Mouse (Mus musculus) CH12.LX (cell line): Measurements from ENCODE around the gene Cog1. TPM values are rescaled to one million over a fixed set of nuclear protein-coding genes. Genes with fewer than 3 reads are reported as not detected.

Experiments used
- DNase-seq: peaks from one replicate; pipeline ENCODE4 v3.0.0-alpha.2; 2013; ENCODE audit errors: extremely low read depth
- H3K27ac ChIP-seq: 2 replicates; pipeline ENCODE4 v1.5.1; 2012; ENCODE audit warnings: low read depth, mild to moderate bottlenecking, control low read depth, moderate library complexity; ENCODE audit not compliant: insufficient read depth
- H3K27me3 ChIP-seq: replicated peaks from 2 replicates; pipeline ENCODE3; 2012; ENCODE audit warnings: inconsistent platforms
- H3K36me3 ChIP-seq, 2 experiments: replicated peaks in 1 of 2; 2 replicates each; pipeline versions ENCODE3 to v1.6.1; 2012; ENCODE audit warnings: inconsistent platforms in 1 of 2, low read length in 1 of 2, mild to moderate bottlenecking in 1 of 2, mixed read lengths in 1 of 2, moderate library complexity in 1 of 2; ENCODE audit not compliant: control insufficient read depth in 1 of 2, insufficient read depth in 1 of 2
- H3K4me1 ChIP-seq, 2 experiments: 2 replicates each; pipeline ENCODE4 v1.6.1; 2012; ENCODE audit warnings: inconsistent platforms in 1 of 2, moderate library complexity in 1 of 2; ENCODE audit not compliant: insufficient read depth in 2 of 2, control insufficient read depth in 1 of 2
- H3K4me2 ChIP-seq: 2 replicates; pipeline ENCODE4 v1.6.1; 2012; ENCODE audit warnings: low read depth, mild to moderate bottlenecking, control low read depth; ENCODE audit not compliant: poor library complexity, insufficient read depth, severe bottlenecking
- H3K4me3 ChIP-seq, 3 experiments: fragments of 150-350 bp in 1 of 3; sonication (generic) in 1 of 3; replicated peaks in 1 of 3; 2 replicates each; pipeline versions ENCODE3 to v1.5.1; 2011 to 2012; ENCODE audit warnings: low read depth in 2 of 3, low read length in 2 of 3, mild to moderate bottlenecking in 2 of 3, moderate library complexity in 2 of 3, control low read depth in 1 of 3, improper control_type of control experiment in 1 of 3, inconsistent platforms in 1 of 3, mixed read lengths in 1 of 3; ENCODE audit not compliant: poor library complexity in 1 of 3
- H3K79me2 ChIP-seq: replicated peaks from 2 replicates; pipeline ENCODE4 v1.6.1; 2012; ENCODE audit warnings: mild to moderate bottlenecking, moderate library complexity; ENCODE audit not compliant: control insufficient read depth, poor library complexity, insufficient read depth, severe bottlenecking; ENCODE audit errors: extremely low read depth
- H3K9ac ChIP-seq: 2 replicates; pipeline ENCODE4 v1.6.1; 2012; ENCODE audit warnings: low read depth, mild to moderate bottlenecking, control low read depth, moderate library complexity; ENCODE audit not compliant: insufficient read depth
- H3K9me3 ChIP-seq: replicated peaks from 2 replicates; pipeline ENCODE3; 2012; ENCODE audit warnings: low read length, inconsistent platforms, mixed read lengths
- BHLHE40 ChIP-seq: IDR thresholded peaks from 2 replicates; pipeline ENCODE4 v1.6.1; 2011; ENCODE audit warnings: mild to moderate bottlenecking, low read depth, low read length, improper control_type of control experiment
- CHD2 ChIP-seq: IDR thresholded peaks from 2 replicates; pipeline ENCODE4 v1.6.1; 2011; ENCODE audit warnings: low read length, improper control_type of control experiment
- CTCF ChIP-seq, 2 experiments: IDR thresholded peaks in 1 of 2; conservative IDR thresholded peaks in 1 of 2; 2 replicates each; pipeline ENCODE4 v1.5.1; 2011 to 2012; ENCODE audit warnings: low read depth in 2 of 2, low read length in 2 of 2, improper control_type of control experiment in 1 of 2, inconsistent platforms in 1 of 2, mild to moderate bottlenecking in 1 of 2, moderate library complexity in 1 of 2
- ELF1 ChIP-seq: IDR thresholded peaks from 2 replicates; pipeline ENCODE4 v1.6.1; 2014; ENCODE audit warnings: low read depth, mild to moderate bottlenecking, inconsistent platforms, low read length, improper control_type of control experiment
- EP300 ChIP-seq: IDR thresholded peaks from 2 replicates; pipeline ENCODE4 v1.6.1; 2011; ENCODE audit warnings: low read length, improper control_type of control experiment
- ETS1 ChIP-seq: conservative IDR thresholded peaks from 2 replicates; pipeline ENCODE4 v1.6.1; 2012; ENCODE audit warnings: low read depth, mild to moderate bottlenecking, inconsistent platforms, low read length, improper control_type of control experiment, moderate library complexity
- GABPA ChIP-seq: IDR thresholded peaks from 2 replicates; pipeline ENCODE4 v1.6.1; 2012; ENCODE audit warnings: low read depth, low read length, improper control_type of control experiment, inconsistent platforms; ENCODE audit not compliant: insufficient replicate concordance
- HCFC1 ChIP-seq: IDR thresholded peaks from 2 replicates; pipeline ENCODE4 v1.6.1; 2012; ENCODE audit warnings: low read depth, mild to moderate bottlenecking, inconsistent platforms, low read length, improper control_type of control experiment
- JUND ChIP-seq: conservative IDR thresholded peaks from 2 replicates; pipeline ENCODE4 v1.6.1; 2011; ENCODE audit warnings: low read depth, low read length, improper control_type of control experiment
- MAX ChIP-seq: IDR thresholded peaks from 2 replicates; pipeline ENCODE4 v1.6.1; 2011; ENCODE audit warnings: low read length, improper control_type of control experiment
- MAZ ChIP-seq: IDR thresholded peaks from 2 replicates; pipeline ENCODE4 v1.6.1; 2012; ENCODE audit warnings: low read depth, mild to moderate bottlenecking, inconsistent platforms, low read length, improper control_type of control experiment, moderate library complexity
- MEF2A ChIP-seq: IDR thresholded peaks from 2 replicates; pipeline ENCODE4 v1.6.1; 2014; ENCODE audit warnings: low read depth, mild to moderate bottlenecking, inconsistent platforms, low read length, improper control_type of control experiment, borderline replicate concordance
- MXI1 ChIP-seq: IDR thresholded peaks from 2 replicates; pipeline ENCODE4 v1.6.1; 2011; ENCODE audit warnings: mild to moderate bottlenecking, low read depth, low read length, improper control_type of control experiment
- NRF1 ChIP-seq: IDR thresholded peaks from 2 replicates; pipeline ENCODE4 v1.6.1; 2014; ENCODE audit warnings: low read depth, mild to moderate bottlenecking, inconsistent platforms, low read length, improper control_type of control experiment, moderate library complexity
- PAX5 ChIP-seq: IDR thresholded peaks from 2 replicates; pipeline ENCODE4 v1.6.1; 2012; ENCODE audit warnings: low read length, inconsistent platforms, mixed read lengths
- POLR2A ChIP-seq: IDR thresholded peaks from 2 replicates; pipeline ENCODE4 v1.6.1; 2011; ENCODE audit warnings: low read depth, mild to moderate bottlenecking, improper control_type of control experiment, low read length
- POLR2AphosphoS2 ChIP-seq: IDR thresholded peaks from 2 replicates; pipeline ENCODE4 v1.6.1; 2011; ENCODE audit warnings: low read depth, low read length, improper control_type of control experiment
- RAD21 ChIP-seq: IDR thresholded peaks from 2 replicates; pipeline ENCODE4 v1.6.1; 2011; ENCODE audit warnings: low read depth, mild to moderate bottlenecking, low read length, improper control_type of control experiment, moderate library complexity
- SMC3 ChIP-seq: IDR thresholded peaks from 2 replicates; pipeline ENCODE4 v1.6.1; 2011; ENCODE audit warnings: low read depth, low read length, improper control_type of control experiment
- TBP ChIP-seq: conservative IDR thresholded peaks from 2 replicates; pipeline ENCODE4 v1.6.1; 2011; ENCODE audit warnings: low read depth, low read length, improper control_type of control experiment
- TCF12 ChIP-seq: IDR thresholded peaks from 2 replicates; pipeline ENCODE4 v1.6.1; 2014; ENCODE audit warnings: low read depth, mild to moderate bottlenecking, inconsistent platforms, low read length, improper control_type of control experiment
- UBTF ChIP-seq: IDR thresholded peaks from 2 replicates; pipeline ENCODE4 v1.6.1; 2012; ENCODE audit warnings: low read depth, mild to moderate bottlenecking, inconsistent platforms, low read length, improper control_type of control experiment, moderate library complexity
- ZC3H11A ChIP-seq: IDR thresholded peaks from 2 replicates; pipeline ENCODE4 v1.6.1; 2012; ENCODE audit warnings: low read depth, mild to moderate bottlenecking, inconsistent platforms, low read length, improper control_type of control experiment
- dilution Hi-C: fragments of 300-500 bp; cut with MboI; formaldehyde crosslinking; loops from 2 replicates; pipeline ENCODE4 v1.14.3; 2020; ENCODE audit warnings: low sequenced_read_pairs; ENCODE audit not compliant: extremely low pct_unique_long_range_greater_than_20kb, extremely low pct_ligation_motif_present
- in situ Hi-C: fragments of 300-500 bp; cut with MboI; formaldehyde crosslinking; loops from 3 replicates; pipeline ENCODE4 v1.14.3; 2019; ENCODE audit warnings: low sequenced_read_pairs, low pct_ligation_motif_present, low pct_unique_long_range_greater_than_20kb, mixed read lengths
- polyA plus RNA-seq: library from polyadenylated mRNA; unstranded; fragments of >175 nt; gene quantifications from 2 replicates; pipeline ENCODE4 v1.2.1, GENCODE M21; 2012; ENCODE audit warnings: low read depth; ENCODE audit not compliant: insufficient read length
- total RNA-seq, 2 experiments: library from RNA; depleted of rRNA; stranded (reverse); fragments of 300-350 nt in 1 of 2; fragments of >200 nt in 1 of 2; gene quantifications; 2 replicates each; pipeline ENCODE4 v1.2.3; 2012 to 2014

Cog1 gene
- total and polyA plus RNA-seq, 3 experiments = 15.8 to 38.6 (median 28.2) TPM

GRCm38 (mm10) chr11:113709272-113709671 lies 60.3 kb downstream of the Cog1 start:
- no peaks in the 10 kb centered on the region for H3K79me2 ChIP-seq
- no peak overlapping the region for H3K9ac ChIP-seq
- no peak overlapping the region for H3K4me2 ChIP-seq
- TF ChIP-seq MAX (no peak), TBP (no peak), MXI1 (no peak), POLR2A (no peak), NRF1 (no peak), CTCF (conservative IDR thresholded peaks at IDR 0.05 in 1 of 2, IDR thresholded peaks at IDR 0.05 in 1 of 2; ENCODE audit: low read depth in 2 of 2, low read length in 2 of 2) (no peak), ZC3H11A (no peak), SMC3 (no peak), RAD21 (no peak)
- in situ Hi-C loops (loop anchor here (25.0 kb wide), 1 partner anchor 953 kb away; the partner anchor contains the start of gene Rpl38), dilution Hi-C loops (no loop called here)
- no peaks in the 10 kb centered on the region for H3K27me3 ChIP-seq
- H3K4me3 ChIP-seq = no peak overlapping the region
- no peak for DNase-seq
- H3K27ac ChIP-seq = no peak overlapping the region
- H3K9me3 ChIP-seq = no peaks in the 10 kb centered on the region
- H3K36me3 ChIP-seq = peaks cover 0 to 19% of the 10 kb centered on the region in 2 experiments
- peaks cover 0 to 4% of the 10 kb centered on the region in 2 experiments; a peak in 1 of 4 replicates for H3K4me1 ChIP-seq

GRCm38 (mm10) chr11:113709731-113710256 lies 60.8 kb downstream of the Cog1 start, which contains the start of gene Cpsf4l:
Gene Cpsf4l (minus strand): TSS chr11:113710017.
- Histone ChIP-seq H3K36me3 (peaks cover 0 to 19% of the 10 kb centered on the region in 2 experiments), H3K4me2 (no peak within 1 kb of the TSS), H3K4me1 (peaks cover 0 to under 1% of the 10 kb centered on the region in 2 experiments; a peak in 1 of 4 replicates)
- dilution Hi-C loops = no loop called here
- no peak for DNase-seq
- no peak for TF ChIP-seq EP300
- TF ChIP-seq UBTF = no peak
- TF ChIP-seq ELF1 = no peak
- TF ChIP-seq TCF12 = no peak
- TF ChIP-seq POLR2AphosphoS2 = no peak
- TF ChIP-seq ETS1 = no peak
- TF ChIP-seq MAZ = no peak
- TF ChIP-seq CHD2 = no peak
- no peak for TF ChIP-seq PAX5
- no peak for TF ChIP-seq JUND
- no peak for TF ChIP-seq RAD21
- TF ChIP-seq HCFC1 = no peak
- TF ChIP-seq MEF2A = no peak
- TF ChIP-seq GABPA = no peak
- no peak for TF ChIP-seq BHLHE40
- TF ChIP-seq, all 38 proteins: peak for 0
- Histone ChIP-seq H3K79me2 (no peaks in the 10 kb centered on the region), H3K27me3 (no peaks in the 10 kb centered on the region), H3K4me3 (no peak within 1 kb of the TSS), H3K9ac (no peak within 1 kb of the TSS), H3K9me3 (no peaks in the 10 kb centered on the region), H3K27ac (no peak within 1 kb of the TSS)
- in situ Hi-C loops = loop anchor here (25.0 kb wide), 1 partner anchor 953 kb away; the partner anchor contains the start of gene Rpl38
